Mouse (Mus musculus) neural tube, embryonic 12.5 days (tissue): Measurements from ENCODE around the gene Srd5a2. TPM values are rescaled to one million over a fixed set of nuclear protein-coding genes. Genes with fewer than 3 reads are reported as not detected.

Experiments
- ATAC-seq: fragments of 200-750 bp; cut with Nextera tagmentation; 2 replicates; pipeline ENCODE4 v1.8.0; 2017; ENCODE audit warnings: low read depth, mild to moderate bottlenecking, moderate TSS enrichment, moderate library complexity; ENCODE audit not compliant: low FRiP score
- H3K27ac ChIP-seq: fragments of 300-500 bp; sonication (generic); 2 replicates; pipeline ENCODE4 v1.5.1; 2016
- H3K27me3 ChIP-seq: fragments of 300-500 bp; sonication (generic); replicated peaks from 2 replicates; pipeline ENCODE4 v1.6.1; 2016; ENCODE audit warnings: mild to moderate bottlenecking
- H3K36me3 ChIP-seq: fragments of 300-500 bp; sonication (generic); 2 replicates; pipeline ENCODE4 v1.6.1; 2016; ENCODE audit warnings: mild to moderate bottlenecking
- H3K4me1 ChIP-seq: fragments of 300-500 bp; sonication (generic); 2 replicates; pipeline ENCODE4 v1.6.1; 2016
- H3K4me2 ChIP-seq: fragments of 300-500 bp; sonication (generic); replicated peaks from 2 replicates; pipeline ENCODE4 v1.6.1; 2016; ENCODE audit warnings: mild to moderate bottlenecking
- H3K4me3 ChIP-seq: fragments of 300-500 bp; sonication (generic); 2 replicates; pipeline ENCODE4 v1.5.1; 2016
- H3K9ac ChIP-seq: fragments of 300-500 bp; sonication (generic); 2 replicates; pipeline ENCODE4 v1.6.1; 2016; ENCODE audit warnings: mild to moderate bottlenecking
- H3K9me3 ChIP-seq: fragments of 300-500 bp; sonication (generic); 2 replicates; pipeline ENCODE4 v1.6.1; 2016; ENCODE audit warnings: mild to moderate bottlenecking
- WGBS: fragments of 180-500 bp; shearing (Covaris S2); methylation state at CpG from one replicate; pipeline ENCODE4 v1.1.7; 2016; 5-methylcytosine and 5-hydroxymethylcytosine counted together
- polyA plus RNA-seq: library from polyadenylated mRNA; unstranded; fragments of >200 nt; fragmentation: Nextera tagmentation; extraction: Ambion mirVana; gene quantifications from 2 replicates; pipeline ENCODE4 v1.2.1, GENCODE M21; 2016

The Srd5a2 gene
- polyA plus RNA-seq, 1 experiment from 2014 or later: 0.89 TPM

- WGBS: 95% methylated on average over 11 of the region's 11 CpGs
- H3K27ac ChIP-seq: no peak overlapping the region
- H3K4me3 ChIP-seq: no peak overlapping the region
- no peak overlapping the region for H3K4me2 ChIP-seq
- no peak overlapping the region for H3K9ac ChIP-seq
- no peaks in the 10 kb centered on the region for H3K4me1 ChIP-seq
- H3K27me3 ChIP-seq: no peaks in the 10 kb centered on the region
- H3K36me3 ChIP-seq: no peaks in the 10 kb centered on the region
- ATAC-seq: no peak
- H3K9me3 ChIP-seq: no peaks in the 10 kb centered on the region
Measured at GRCm38 (mm10) chr17:73972648-73973047, 75.1 kb downstream of the Srd5a2 start.

- no peak for ATAC-seq
- Histone ChIP-seq H3K36me3 (no peaks in the 10 kb centered on the region), H3K9ac (no peak overlapping the region), H3K27ac (no peak overlapping the region), H3K27me3 (no peaks in the 10 kb centered on the region), H3K4me1 (no peaks in the 10 kb centered on the region), H3K4me2 (no peak overlapping the region), H3K9me3 (no peaks in the 10 kb centered on the region), H3K4me3 (no peak overlapping the region)
- WGBS: 87% methylated on average over 4 of the region's 4 CpGs
Measured at GRCm38 (mm10) chr17:73971291-73971690, 76.4 kb downstream of the Srd5a2 start.

- 85% methylated on average over 3 of the region's 3 CpGs for WGBS
- no peak for ATAC-seq
- H3K9ac ChIP-seq: no peak overlapping the region
Measured at GRCm38 (mm10) chr17:73970361-73971027, 77.2 kb downstream of the Srd5a2 start.

More at GRCm38 (mm10) chr17:73970361-73971027, 77.2 kb downstream of the Srd5a2 start:
- no peak overlapping the region for H3K4me3 ChIP-seq
- no peaks in the 10 kb centered on the region for H3K9me3 ChIP-seq
- no peaks in the 10 kb centered on the region for H3K27me3 ChIP-seq
- no peaks in the 10 kb centered on the region for H3K36me3 ChIP-seq
- no peaks in the 10 kb centered on the region for H3K4me1 ChIP-seq
- no peak overlapping the region for H3K27ac ChIP-seq
- H3K4me2 ChIP-seq: no peak overlapping the region

Other genes starting within 250 kb of the Srd5a2 start
- 12.5 and 15.0 TPM in 2 replicates for gene Ehd3, start 243.8 kb downstream of the Srd5a2 start, polyA plus RNA-seq
- 0.56 and 0.64 TPM in 2 replicates for gene Xdh, start 97.7 kb downstream of the Srd5a2 start, polyA plus RNA-seq
- gene Memo1, start 247.6 kb upstream of the Srd5a2 start, polyA plus RNA-seq: 73.7 and 77.1 TPM in 2 replicates